Mouse (Mus musculus) brain, embryonic 14.5 days (tissue): ENCODE data around the gene Tox3.

Experiments used
- CTCF ChIP-seq: fragments of 200-500 bp; IDR thresholded peaks from 2 replicates; pipeline ENCODE4 v1.5.1; 2012; ENCODE audit warnings: inconsistent platforms, mild to moderate bottlenecking, moderate library complexity, borderline replicate concordance; ENCODE audit not compliant: insufficient read depth, insufficient read length; ENCODE audit errors: extremely low read depth
- POLR2A ChIP-seq: fragments of 200-500 bp; IDR thresholded peaks from 2 replicates; pipeline ENCODE4 v1.6.1; 2012; ENCODE audit warnings: mild to moderate bottlenecking, inconsistent platforms, borderline replicate concordance; ENCODE audit not compliant: poor library complexity, insufficient read depth, insufficient read length, severe bottlenecking; ENCODE audit errors: extremely low read depth

DNA sequence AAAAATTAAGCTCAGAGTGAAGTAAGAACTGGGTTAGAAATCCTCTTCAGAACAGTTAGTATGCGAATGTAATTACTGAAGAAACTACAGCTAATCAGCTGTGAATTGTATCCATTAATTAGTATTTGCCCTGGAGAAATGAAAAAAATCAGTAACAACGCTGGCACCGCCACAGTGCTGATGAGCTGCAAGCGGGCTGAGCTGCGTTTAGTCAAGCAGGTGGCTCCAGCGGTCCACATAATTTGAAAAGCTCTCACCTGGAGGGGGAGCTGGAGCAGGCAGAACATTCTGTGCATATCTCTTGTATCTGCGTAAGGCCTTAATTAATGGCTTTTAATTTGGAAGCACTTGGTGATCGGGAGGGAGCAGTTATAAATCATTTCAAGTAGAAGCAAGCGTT, 71.4 kb downstream of the Tox3 start:
- TF ChIP-seq CTCF: no peak
- no peak for TF ChIP-seq POLR2A
